Mouse (Mus musculus): ENCODE data around the gene Spert. TPM values are rescaled to one million over a fixed set of nuclear protein-coding genes. Genes with fewer than 3 reads are reported as not detected.

The Spert gene
- polyA plus RNA-seq, 2 experiments, result not detected

DNA sequence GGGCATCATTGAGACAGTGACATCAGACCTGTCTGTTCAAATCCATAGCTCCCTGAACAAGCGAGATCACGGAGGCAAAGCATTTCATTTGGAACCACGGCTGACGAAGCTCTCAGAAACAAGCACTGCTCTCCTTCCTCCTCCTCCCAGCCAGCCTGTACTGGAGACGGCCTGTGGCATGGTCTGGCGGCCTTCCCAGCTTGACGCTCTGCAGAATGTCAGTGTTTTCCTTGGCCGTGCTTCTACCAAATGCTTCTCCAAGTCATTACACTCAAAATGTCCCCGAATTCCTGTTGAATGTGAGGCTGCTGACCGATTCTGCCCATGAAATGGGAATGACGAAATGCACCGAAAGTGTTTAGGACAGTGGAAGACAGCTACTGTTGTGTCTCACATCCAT is 42.4 kb upstream of the Spert start:
- Histone ChIP-seq H3K36me3 (ENCODE audit: control insufficient read depth, insufficient read depth, low read length) (no peaks in the 10 kb centered on the region), H3K4me3 (replicated peaks; ENCODE audit: low read length) (no peak overlapping the region), H3K9me3 (ENCODE audit: control insufficient read depth, low read length) (no peaks in the 10 kb centered on the region), H3K4me2 (replicated peaks; ENCODE audit: low read depth, low read length, severe bottlenecking) (peak overlapping the region; percentile 15), H3K27ac (replicated peaks; ENCODE audit: low read depth, low read length) (peak overlapping the region; percentile 35; the same call in 1 of the 2 replicates), H3K4me1 (ENCODE audit: control insufficient read depth, insufficient read depth, low read length) (peaks cover 16% of the 10 kb centered on the region), H3K9ac (ENCODE audit: low read depth, low read length, severe bottlenecking) (no peak overlapping the region), H3K27me3 (ENCODE audit: control insufficient read depth, insufficient read depth, low read length) (no peaks in the 10 kb centered on the region)
- DNase-seq (ENCODE audit: low spot score) (peak; percentile 66), ATAC-seq (ENCODE audit: low FRiP score, low read depth) (no peak)
- 51% methylated on average over 12 of the region's 12 CpGs for WGBS
- TF ChIP-seq POLR2A (IDR thresholded peaks at IDR 0.05; ENCODE audit: borderline replicate concordance, extremely low read depth, insufficient read depth, insufficient read length), result no peak

GRCm38 (mm10) chr14:75628870-75629269 is 36.0 kb upstream of the Spert start:
- no peak overlapping the region for H3K4me3 ChIP-seq (replicated peaks; ENCODE audit: low read length)
- no peak overlapping the region for H3K9ac ChIP-seq (ENCODE audit: low read depth, low read length, severe bottlenecking)
- WGBS, result 95% methylated on average over 8 of the region's 8 CpGs
- H3K4me2 ChIP-seq (replicated peaks; ENCODE audit: low read depth, low read length, severe bottlenecking), result no peak overlapping the region
- DNase-seq (ENCODE audit: low spot score) (no peak), ATAC-seq (ENCODE audit: low FRiP score, low read depth) (no peak)
- no peaks in the 10 kb centered on the region for H3K36me3 ChIP-seq (ENCODE audit: control insufficient read depth, insufficient read depth, low read length)
- no peaks in the 10 kb centered on the region for H3K4me1 ChIP-seq (ENCODE audit: control insufficient read depth, insufficient read depth, low read length)
- no peak overlapping the region for H3K27ac ChIP-seq (replicated peaks; ENCODE audit: low read depth, low read length)
- H3K9me3 ChIP-seq (ENCODE audit: control insufficient read depth, low read length), result no peaks in the 10 kb centered on the region
- TF ChIP-seq POLR2A (IDR thresholded peaks at IDR 0.05; ENCODE audit: borderline replicate concordance, extremely low read depth, insufficient read depth, insufficient read length), result no peak
- no peaks in the 10 kb centered on the region for H3K27me3 ChIP-seq (ENCODE audit: control insufficient read depth, insufficient read depth, low read length)

DNA sequence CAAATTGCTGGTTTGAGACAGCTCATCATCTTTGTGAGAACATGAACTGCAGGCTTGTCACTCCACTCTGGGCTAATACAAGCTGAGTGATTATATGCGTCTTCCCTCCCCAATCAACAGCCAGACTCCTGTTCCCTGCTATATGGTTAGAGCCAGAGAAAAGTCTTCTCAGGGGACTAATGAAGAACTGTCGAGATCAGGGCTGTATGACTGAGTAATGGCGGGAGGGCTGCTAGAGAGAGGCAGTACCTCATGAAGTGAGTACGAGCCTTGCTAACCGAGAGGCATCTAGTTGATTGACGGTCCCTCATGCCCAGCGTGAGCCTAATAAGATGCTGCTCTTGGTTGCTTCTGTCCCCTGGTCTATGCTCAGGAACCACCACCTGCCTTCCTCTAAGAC is 30.1 kb upstream of the Spert start:
- H3K4me2 ChIP-seq (replicated peaks; ENCODE audit: low read depth, low read length, severe bottlenecking), result no peak overlapping the region
- no peak overlapping the region for H3K4me3 ChIP-seq (replicated peaks; ENCODE audit: low read length)
- no peak overlapping the region for H3K9ac ChIP-seq (ENCODE audit: low read depth, low read length, severe bottlenecking)
- TF ChIP-seq POLR2A (IDR thresholded peaks at IDR 0.05; ENCODE audit: borderline replicate concordance, extremely low read depth, insufficient read depth, insufficient read length), result no peak
- DNase-seq (ENCODE audit: low spot score) (no peak), ATAC-seq (ENCODE audit: low FRiP score, low read depth) (no peak)
- H3K36me3 ChIP-seq (ENCODE audit: control insufficient read depth, insufficient read depth, low read length), result no peaks in the 10 kb centered on the region
- no peak overlapping the region for H3K27ac ChIP-seq (replicated peaks; ENCODE audit: low read depth, low read length)
- 59% methylated on average over 7 of the region's 7 CpGs for WGBS
- no peaks in the 10 kb centered on the region for H3K9me3 ChIP-seq (ENCODE audit: control insufficient read depth, low read length)
- H3K4me1 ChIP-seq (ENCODE audit: control insufficient read depth, insufficient read depth, low read length), result no peaks in the 10 kb centered on the region
- H3K27me3 ChIP-seq (ENCODE audit: control insufficient read depth, insufficient read depth, low read length), result no peaks in the 10 kb centered on the region

DNA sequence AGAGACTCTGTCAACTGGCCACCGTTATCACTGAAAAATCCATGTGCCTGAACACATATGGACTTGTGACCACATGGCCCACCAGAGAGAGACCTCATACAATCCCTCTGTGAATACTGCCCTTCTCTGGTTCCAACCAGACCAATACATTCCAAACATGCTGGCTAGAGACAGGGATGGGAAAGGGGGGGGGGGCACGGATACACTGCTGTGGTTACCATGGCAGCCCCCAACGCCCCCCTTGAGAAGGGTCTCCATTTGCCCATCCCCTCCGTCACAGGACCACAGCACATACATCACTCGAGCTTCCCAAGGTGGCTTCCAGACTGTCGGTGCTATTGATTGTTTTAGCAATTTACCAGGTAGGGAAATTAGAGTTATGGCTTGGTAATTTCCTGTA is 23.5 kb upstream of the Spert start:
- no peak for DNase-seq (ENCODE audit: low spot score)
- Histone ChIP-seq H3K9me3 (ENCODE audit: control insufficient read depth, low read length) (no peaks in the 10 kb centered on the region), H3K27me3 (ENCODE audit: control insufficient read depth, insufficient read depth, low read length) (no peaks in the 10 kb centered on the region), H3K4me3 (replicated peaks; ENCODE audit: low read length) (no peak overlapping the region), H3K4me2 (replicated peaks; ENCODE audit: low read depth, low read length, severe bottlenecking) (no peak overlapping the region), H3K4me1 (ENCODE audit: control insufficient read depth, insufficient read depth, low read length) (no peaks in the 10 kb centered on the region), H3K36me3 (ENCODE audit: control insufficient read depth, insufficient read depth, low read length) (no peaks in the 10 kb centered on the region), H3K27ac (replicated peaks; ENCODE audit: low read depth, low read length) (no peak overlapping the region), H3K9ac (ENCODE audit: low read depth, low read length, severe bottlenecking) (no peak overlapping the region)
- no peak for ATAC-seq (ENCODE audit: low FRiP score, low read depth)
- WGBS, result 67% methylated on average over 6 of the region's 6 CpGs
- no peak for TF ChIP-seq POLR2A (IDR thresholded peaks at IDR 0.05; ENCODE audit: borderline replicate concordance, extremely low read depth, insufficient read depth, insufficient read length)

GRCm38 (mm10) chr14:75609176-75609575 is 16.3 kb upstream of the Spert start:
- ATAC-seq (ENCODE audit: low FRiP score, low read depth) (no peak), DNase-seq (ENCODE audit: low spot score) (no peak)
- Histone ChIP-seq H3K4me2 (replicated peaks; ENCODE audit: low read depth, low read length, severe bottlenecking) (no peak overlapping the region), H3K36me3 (ENCODE audit: control insufficient read depth, insufficient read depth, low read length) (no peaks in the 10 kb centered on the region), H3K27me3 (ENCODE audit: control insufficient read depth, insufficient read depth, low read length) (no peaks in the 10 kb centered on the region), H3K4me1 (ENCODE audit: control insufficient read depth, insufficient read depth, low read length) (no peaks in the 10 kb centered on the region; the same call in 1 of the 2 replicates), H3K4me3 (replicated peaks; ENCODE audit: low read length) (no peak overlapping the region), H3K9me3 (ENCODE audit: control insufficient read depth, low read length) (no peaks in the 10 kb centered on the region), H3K9ac (ENCODE audit: low read depth, low read length, severe bottlenecking) (no peak overlapping the region), H3K27ac (replicated peaks; ENCODE audit: low read depth, low read length) (no peak overlapping the region)
- WGBS, result 80% methylated on average over 2 of the region's 2 CpGs
- no peak for TF ChIP-seq POLR2A (IDR thresholded peaks at IDR 0.05; ENCODE audit: borderline replicate concordance, extremely low read depth, insufficient read depth, insufficient read length)

- H3K9ac ChIP-seq (ENCODE audit: low read depth, low read length, severe bottlenecking), result no peak overlapping the region
- H3K4me2 ChIP-seq (replicated peaks; ENCODE audit: low read depth, low read length, severe bottlenecking), result no peak overlapping the region
- no peak overlapping the region for H3K27ac ChIP-seq (replicated peaks; ENCODE audit: low read depth, low read length)
- H3K4me1 ChIP-seq (ENCODE audit: control insufficient read depth, insufficient read depth, low read length), result no peaks in the 10 kb centered on the region
- TF ChIP-seq POLR2A (IDR thresholded peaks at IDR 0.05; ENCODE audit: borderline replicate concordance, extremely low read depth, insufficient read depth, insufficient read length), result no peak
- 88% methylated on average over 12 of the region's 12 CpGs for WGBS
- DNase-seq (ENCODE audit: low spot score) (no peak), ATAC-seq (ENCODE audit: low FRiP score, low read depth) (no peak)
- H3K27me3 ChIP-seq (ENCODE audit: control insufficient read depth, insufficient read depth, low read length), result no peaks in the 10 kb centered on the region
- H3K36me3 ChIP-seq (ENCODE audit: control insufficient read depth, insufficient read depth, low read length), result no peaks in the 10 kb centered on the region
- no peaks in the 10 kb centered on the region for H3K9me3 ChIP-seq (ENCODE audit: control insufficient read depth, low read length)
- no peak overlapping the region for H3K4me3 ChIP-seq (replicated peaks; ENCODE audit: low read length)
These were observed 9.0 kb downstream of the Spert start for GRCm38 (mm10) chr14:75583870-75584269.

Measured in limb, embryonic 14.5 days (tissue).